Mouse (Mus musculus): Measurements from ENCODE around the gene Sfxn5.

DNA sequence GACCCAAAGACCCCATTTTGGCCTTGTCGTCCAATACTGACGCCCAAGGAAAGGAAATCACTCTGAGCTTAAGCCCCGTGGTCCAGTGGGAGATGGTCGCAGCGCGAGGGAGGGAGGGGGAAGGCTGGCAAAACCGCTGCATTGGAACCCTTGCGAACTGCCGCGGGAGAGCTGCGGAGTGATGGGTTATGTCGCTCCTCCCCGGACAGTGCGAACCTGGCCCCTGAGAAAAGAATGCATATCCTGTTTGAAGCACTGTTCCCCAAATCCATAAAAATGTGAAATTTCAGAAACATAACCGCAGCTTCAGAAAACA is 146.5 kb downstream of the Sfxn5 start:
- no peak for TF ChIP-seq CTCF (IDR thresholded peaks at IDR 0.05; ENCODE audit: low read depth)
- TF ChIP-seq EP300 (IDR thresholded peaks at IDR 0.05; ENCODE audit: low read depth): no peak
